Mouse (Mus musculus) hindbrain, embryonic 12.5 days (tissue): Measurements from ENCODE around the gene Plekho1. TPM values are rescaled to one million over a fixed set of nuclear protein-coding genes. Genes with fewer than 3 reads are reported as not detected.
"Not testable (repeated sequence)": the region's sequence is repeated elsewhere in the genome, so short reads cannot be mapped to it uniquely, and the experiment has no call there.

ENCODE experiments used
- ATAC-seq: fragments of 200-750 bp; cut with Nextera tagmentation; 2 replicates; pipeline ENCODE4 v1.8.0; 2017; ENCODE audit warnings: moderate TSS enrichment; ENCODE audit not compliant: low FRiP score
- H3K27ac ChIP-seq: fragments of 300-500 bp; sonication (generic); 2 replicates; pipeline ENCODE4 v1.5.1; 2016; ENCODE audit warnings: mild to moderate bottlenecking
- H3K27me3 ChIP-seq: fragments of 300-500 bp; sonication (generic); 2 replicates; pipeline ENCODE4 v1.6.1; 2016; ENCODE audit warnings: mild to moderate bottlenecking
- H3K36me3 ChIP-seq: fragments of 300-500 bp; sonication (generic); 2 replicates; pipeline ENCODE4 v1.6.1; 2016; ENCODE audit warnings: mild to moderate bottlenecking
- H3K4me1 ChIP-seq: fragments of 300-500 bp; sonication (generic); 2 replicates; pipeline ENCODE4 v1.6.1; 2016
- H3K4me2 ChIP-seq: fragments of 300-500 bp; sonication (generic); replicated peaks from 2 replicates; pipeline ENCODE4 v1.6.1; 2016; ENCODE audit warnings: mild to moderate bottlenecking
- H3K4me3 ChIP-seq: fragments of 300-500 bp; sonication (generic); 2 replicates; pipeline ENCODE4 v1.5.1; 2016; ENCODE audit warnings: mild to moderate bottlenecking
- H3K9ac ChIP-seq: fragments of 300-500 bp; sonication (generic); 2 replicates; pipeline ENCODE4 v1.6.1; 2016; ENCODE audit warnings: mild to moderate bottlenecking, moderate library complexity
- H3K9me3 ChIP-seq: fragments of 300-500 bp; sonication (generic); replicated peaks from 2 replicates; pipeline ENCODE4 v1.6.1; 2016; ENCODE audit warnings: mild to moderate bottlenecking
- WGBS: fragments of 180-500 bp; shearing (Covaris S2); methylation state at CpG from one replicate; pipeline ENCODE4 v1.1.7; 2016; 5-methylcytosine and 5-hydroxymethylcytosine counted together
- polyA plus RNA-seq: library from polyadenylated mRNA; unstranded; fragments of >200 nt; fragmentation: Nextera tagmentation; extraction: Ambion mirVana; gene quantifications from 2 replicates; pipeline ENCODE4 v1.2.1, GENCODE M21; 2016

Gene Plekho1
- polyA plus RNA-seq = 77.4 and 79.3 TPM in 2 replicates

GRCm38 (mm10) chr3:95995802-95996428 lies at the start of gene Plekho1:
Gene Plekho1, minus strand, starts transcription at chr3:95996001.
- WGBS = under 1% methylated on average over 64 of the region's 84 CpGs
- no peaks in the 10 kb centered on the region for H3K27me3 ChIP-seq
- H3K27ac ChIP-seq = peak within 1 kb of the TSS; percentile 99
- H3K4me1 ChIP-seq = peaks cover 58% of the 10 kb centered on the region
- peak within 1 kb of the TSS; percentile 88 for H3K4me3 ChIP-seq
- peak within 1 kb of the TSS; percentile 91 for H3K4me2 ChIP-seq
- ATAC-seq = peak; percentile 71
- no peaks in the 10 kb centered on the region for H3K9me3 ChIP-seq
- H3K36me3 ChIP-seq = peaks cover 24% of the 10 kb centered on the region
- H3K9ac ChIP-seq = peak within 1 kb of the TSS; percentile 100

GRCm38 (mm10) chr3:96044559-96044958 lies 48.8 kb upstream of the Plekho1 start:
- not testable (repeated sequence) for H3K4me2 ChIP-seq, ATAC-seq

GRCm38 (mm10) chr3:96043104-96043503 lies 47.3 kb upstream of the Plekho1 start:
- H3K4me3 ChIP-seq = no peak overlapping the region
- WGBS = 76% methylated on average over 1 of the region's 1 CpGs
- H3K36me3 ChIP-seq = peaks cover 28% of the 10 kb centered on the region
- H3K27me3 ChIP-seq = no peaks in the 10 kb centered on the region
- no peaks in the 10 kb centered on the region for H3K9me3 ChIP-seq
- H3K4me2 ChIP-seq = no peak overlapping the region
- no peak for ATAC-seq
- H3K27ac ChIP-seq = no peak overlapping the region
- H3K4me1 ChIP-seq = no peaks in the 10 kb centered on the region
- H3K9ac ChIP-seq = no peak overlapping the region

More at GRCm38 (mm10) chr3:96044559-96044958, 48.8 kb upstream of the Plekho1 start:
- H3K4me1 ChIP-seq, H3K9me3 ChIP-seq, H3K27me3 ChIP-seq, H3K27ac ChIP-seq, H3K9ac ChIP-seq, H3K4me3 ChIP-seq: not testable (repeated sequence)
- 87% methylated on average over 3 of the region's 3 CpGs for WGBS
- peaks cover 28% of the 10 kb centered on the region for H3K36me3 ChIP-seq

GRCm38 (mm10) chr3:96041079-96041478 lies 45.3 kb upstream of the Plekho1 start:
- no peaks in the 10 kb centered on the region for H3K4me1 ChIP-seq
- H3K9me3 ChIP-seq = no peaks in the 10 kb centered on the region
- H3K27ac ChIP-seq = no peak overlapping the region
- no peaks in the 10 kb centered on the region for H3K27me3 ChIP-seq
- no peak for ATAC-seq
- H3K4me3 ChIP-seq = no peak overlapping the region
- peaks cover 21% of the 10 kb centered on the region for H3K36me3 ChIP-seq
- H3K4me2 ChIP-seq = no peak overlapping the region
- no peak overlapping the region for H3K9ac ChIP-seq
- 93% methylated on average over 6 of the region's 6 CpGs for WGBS

- H3K9ac ChIP-seq = no peak overlapping the region
- ATAC-seq = no peak
- no peaks in the 10 kb centered on the region for H3K27me3 ChIP-seq
- no peaks in the 10 kb centered on the region for H3K4me1 ChIP-seq
- H3K36me3 ChIP-seq = peaks cover 17% of the 10 kb centered on the region
- H3K27ac ChIP-seq = no peak overlapping the region
- no peak overlapping the region for H3K4me2 ChIP-seq
- no peaks in the 10 kb centered on the region for H3K9me3 ChIP-seq
- WGBS = 94% methylated on average over 2 of the region's 2 CpGs
- H3K4me3 ChIP-seq = no peak overlapping the region
These were observed 44.8 kb upstream of the Plekho1 start for GRCm38 (mm10) chr3:96040663-96041006.

- no peak for ATAC-seq
- Histone ChIP-seq H3K36me3 (peaks cover 14% of the 10 kb centered on the region), H3K9me3 (no peaks in the 10 kb centered on the region), H3K4me1 (no peaks in the 10 kb centered on the region), H3K4me2 (no peak overlapping the region), H3K4me3 (no peak overlapping the region), H3K27ac (no peak overlapping the region), H3K27me3 (no peaks in the 10 kb centered on the region), H3K9ac (no peak overlapping the region)
- WGBS = 83% methylated on average over 8 of the region's 9 CpGs
These were observed 44.3 kb upstream of the Plekho1 start for GRCm38 (mm10) chr3:96039857-96040662.

GRCm38 (mm10) chr3:96038851-96039250 lies 43.0 kb upstream of the Plekho1 start:
- 97% methylated on average over 4 of the region's 4 CpGs for WGBS

GRCm38 (mm10) chr3:96038156-96038555 lies 42.4 kb upstream of the Plekho1 start:
- WGBS = 86% methylated on average over 5 of the region's 5 CpGs
- no peak overlapping the region for H3K4me2 ChIP-seq
- no peak overlapping the region for H3K9ac ChIP-seq
- H3K36me3 ChIP-seq = peaks cover 18% of the 10 kb centered on the region; the same call in 1 of the 2 replicates
- H3K27ac ChIP-seq = no peak overlapping the region
- no peak for ATAC-seq
- no peaks in the 10 kb centered on the region for H3K27me3 ChIP-seq
- no peaks in the 10 kb centered on the region for H3K9me3 ChIP-seq
- no peak overlapping the region for H3K4me3 ChIP-seq
- no peaks in the 10 kb centered on the region for H3K4me1 ChIP-seq

More at GRCm38 (mm10) chr3:96038851-96039250, 43.0 kb upstream of the Plekho1 start:
- Histone ChIP-seq H3K27me3 (no peaks in the 10 kb centered on the region), H3K9me3 (no peaks in the 10 kb centered on the region), H3K4me2 (no peak overlapping the region), H3K4me1 (no peaks in the 10 kb centered on the region), H3K4me3 (no peak overlapping the region), H3K9ac (no peak overlapping the region), H3K27ac (no peak overlapping the region), H3K36me3 (peaks cover 13% of the 10 kb centered on the region; the same call in 1 of the 2 replicates)
- no peak for ATAC-seq

GRCm38 (mm10) chr3:96036796-96037195 lies 41.0 kb upstream of the Plekho1 start:
- ATAC-seq = no peak

GRCm38 (mm10) chr3:96033046-96033445 lies 37.2 kb upstream of the Plekho1 start:
- no peaks in the 10 kb centered on the region for H3K27me3 ChIP-seq
- H3K4me1 ChIP-seq = no peaks in the 10 kb centered on the region
- peaks cover 39% of the 10 kb centered on the region; the same call in 1 of the 2 replicates for H3K36me3 ChIP-seq
- no peak for ATAC-seq
- 82% methylated on average over 4 of the region's 4 CpGs for WGBS
- no peaks in the 10 kb centered on the region for H3K9me3 ChIP-seq
- no peak overlapping the region for H3K4me3 ChIP-seq
- H3K27ac ChIP-seq = no peak overlapping the region
- H3K9ac ChIP-seq = no peak overlapping the region
- H3K4me2 ChIP-seq = no peak overlapping the region

More at GRCm38 (mm10) chr3:96036796-96037195, 41.0 kb upstream of the Plekho1 start:
- Histone ChIP-seq H3K4me1 (no peaks in the 10 kb centered on the region), H3K9me3 (no peaks in the 10 kb centered on the region), H3K27me3 (no peaks in the 10 kb centered on the region), H3K27ac (no peak overlapping the region), H3K4me2 (no peak overlapping the region), H3K36me3 (peaks cover 29% of the 10 kb centered on the region; the same call in 1 of the 2 replicates), H3K9ac (no peak overlapping the region), H3K4me3 (no peak overlapping the region)
- 93% methylated on average over 6 of the region's 6 CpGs for WGBS

- no peak overlapping the region for H3K27ac ChIP-seq
- no peaks in the 10 kb centered on the region for H3K4me1 ChIP-seq
- no peak overlapping the region for H3K9ac ChIP-seq
- H3K27me3 ChIP-seq = no peaks in the 10 kb centered on the region
- no peak overlapping the region for H3K4me2 ChIP-seq
- H3K9me3 ChIP-seq = no peaks in the 10 kb centered on the region
- ATAC-seq = no peak
- no peak overlapping the region for H3K4me3 ChIP-seq
- WGBS = 93% methylated on average over 6 of the region's 6 CpGs
- H3K36me3 ChIP-seq = peaks cover 39% of the 10 kb centered on the region; the same call in 1 of the 2 replicates
These were observed 36.8 kb upstream of the Plekho1 start for GRCm38 (mm10) chr3:96032652-96033017.

GRCm38 (mm10) chr3:96031991-96032651 lies 36.3 kb upstream of the Plekho1 start:
- Histone ChIP-seq H3K4me3 (no peak overlapping the region), H3K4me2 (no peak overlapping the region), H3K27ac (no peak overlapping the region), H3K9ac (no peak overlapping the region), H3K27me3 (no peaks in the 10 kb centered on the region), H3K36me3 (peaks cover 39% of the 10 kb centered on the region; the same call in 1 of the 2 replicates), H3K4me1 (no peaks in the 10 kb centered on the region), H3K9me3 (no peaks in the 10 kb centered on the region)
- no peak for ATAC-seq
- WGBS = 84% methylated on average over 6 of the region's 6 CpGs
